Mouse (Mus musculus): ENCODE measurements around the gene Mt1. TPM values are rescaled to one million over a fixed set of nuclear protein-coding genes. Genes with fewer than 3 reads are reported as not detected.

Mt1 gene
- total RNA-seq, 2 experiments from 2014 or later: 63.7 to 91.7 TPM

DNA sequence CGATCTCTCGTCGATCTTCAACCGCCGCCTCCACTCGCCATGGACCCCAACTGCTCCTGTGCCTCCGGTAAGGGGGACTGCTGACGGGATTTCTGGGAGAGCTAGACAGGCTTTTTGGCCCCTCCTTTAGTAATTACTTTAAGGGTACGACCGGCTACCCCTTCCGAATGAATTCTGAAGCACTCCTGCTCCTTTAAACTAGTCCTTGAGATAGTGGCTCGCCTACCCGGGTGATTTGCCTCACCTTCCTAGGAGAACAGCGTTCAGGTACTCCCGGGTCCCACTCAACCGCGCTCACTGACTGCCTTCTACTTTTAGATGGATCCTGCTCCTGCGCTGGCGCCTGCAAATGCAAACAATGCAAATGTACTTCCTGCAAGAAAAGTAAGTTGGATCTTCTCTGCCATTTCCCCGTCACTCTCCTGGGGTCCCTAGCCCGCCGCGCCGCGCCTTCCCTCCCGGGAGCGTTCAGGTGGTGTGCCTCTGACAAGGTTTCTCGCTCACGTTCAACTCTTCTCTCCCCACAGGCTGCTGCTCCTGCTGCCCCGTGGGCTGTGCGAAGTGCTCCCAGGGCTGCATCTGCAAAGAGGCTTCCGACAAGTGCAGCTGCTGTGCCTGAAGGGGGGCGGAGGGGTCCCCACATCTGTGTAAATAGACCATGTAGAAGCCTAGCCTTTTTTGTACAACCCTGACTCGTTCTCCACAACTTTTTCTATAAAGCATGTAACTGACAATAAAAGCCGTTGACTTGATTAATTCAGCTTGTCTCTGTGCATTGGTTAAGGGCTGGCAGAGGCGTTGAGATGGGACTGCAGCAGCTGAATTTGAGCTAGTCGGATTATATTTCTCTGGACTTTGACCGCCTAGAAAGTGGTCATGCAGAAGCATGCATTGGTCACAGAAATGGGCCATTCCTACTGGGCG lies 5.8 kb upstream of the Mt1 start:
- no peak for DNase-seq

DNA sequence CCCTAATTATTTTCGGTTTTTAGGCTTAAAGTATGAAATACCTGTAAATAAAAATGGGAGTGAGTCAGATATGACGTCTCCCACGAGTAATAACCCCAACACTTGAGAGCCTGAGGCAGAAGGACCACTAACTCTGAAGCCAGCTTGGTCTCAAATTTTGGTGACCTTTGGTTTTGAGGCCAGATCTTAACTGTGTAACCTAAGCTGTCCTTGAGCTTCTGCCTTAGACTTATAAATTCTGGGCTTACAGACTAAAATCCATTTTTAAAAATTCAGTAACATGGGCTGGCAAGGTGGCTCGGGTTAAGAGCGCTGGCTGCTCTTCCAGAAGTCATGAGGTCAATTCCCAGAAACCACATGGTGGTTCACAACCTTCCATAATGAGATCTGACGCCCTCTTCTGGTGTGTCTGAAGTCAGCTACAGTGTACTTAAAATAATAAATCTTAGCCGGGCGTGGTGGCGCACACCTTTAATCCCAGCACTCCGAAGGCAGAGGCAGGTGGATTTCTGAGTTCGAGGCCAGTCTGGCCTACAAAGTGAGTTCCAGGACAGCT lies 5.0 kb upstream of the Mt1 start:
- no peak for DNase-seq

DNA sequence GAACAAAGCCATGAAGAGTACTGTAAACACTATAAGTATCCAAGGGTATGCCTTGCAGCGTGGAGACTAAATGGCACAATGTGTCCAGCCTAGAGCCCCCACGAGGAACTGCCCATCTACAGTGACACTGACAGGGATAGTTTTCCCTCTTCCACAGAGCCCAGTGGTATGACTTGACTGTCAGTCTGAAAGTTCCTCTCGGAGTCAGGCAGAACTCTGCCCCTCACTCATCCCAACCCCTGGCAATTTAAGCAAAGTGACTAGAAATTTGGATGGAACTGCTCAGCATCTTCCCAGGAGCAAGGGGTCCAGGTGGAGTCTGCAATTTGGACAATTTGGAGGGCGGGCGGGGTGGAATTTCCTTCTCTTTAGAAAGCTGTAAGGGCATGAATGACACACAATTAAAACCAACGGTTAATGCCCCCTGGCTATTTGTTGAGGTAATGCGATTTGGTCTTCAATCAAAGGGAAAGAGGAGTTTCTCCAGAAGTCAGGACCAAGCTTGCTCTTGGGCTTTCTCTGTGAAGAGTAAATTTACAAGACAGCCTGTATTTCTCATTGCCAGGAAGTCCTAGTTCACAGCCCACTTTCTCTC lies 4.2 kb upstream of the Mt1 start:
- DNase-seq: no peak

DNA sequence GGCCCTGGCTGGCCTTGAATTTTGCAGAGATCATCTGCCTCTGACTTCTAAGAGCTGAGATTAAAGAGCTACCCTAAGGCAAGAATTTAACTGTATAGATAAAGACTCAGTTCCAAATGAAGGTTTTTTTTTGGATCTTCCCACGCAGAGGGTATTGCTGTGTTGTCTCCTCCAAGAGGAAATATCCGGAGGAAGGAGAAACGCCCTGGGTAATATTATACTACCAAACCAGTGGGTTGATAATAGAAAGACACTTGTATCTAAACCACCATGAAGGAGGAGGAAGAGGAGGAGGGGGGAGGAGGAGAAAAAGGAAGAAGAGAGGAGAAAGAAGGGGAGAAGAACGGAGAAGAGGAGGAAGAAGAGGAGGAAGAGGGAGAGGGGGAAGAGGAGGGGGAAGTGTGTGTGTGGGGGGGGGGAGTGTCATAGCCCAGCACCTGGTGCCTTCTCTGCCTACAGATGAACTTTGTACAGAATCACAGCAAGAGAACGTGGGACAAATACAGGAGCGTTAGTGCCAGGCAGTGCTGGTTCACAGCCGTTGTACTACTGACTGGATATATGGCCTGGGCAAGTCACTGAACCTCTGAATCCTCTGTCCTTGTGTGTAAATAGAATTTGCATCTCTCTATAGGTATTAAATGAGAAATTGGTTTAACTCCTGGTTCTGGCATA lies 1.0 kb upstream of the Mt1 start:
- DNase-seq: no peak

DNA sequence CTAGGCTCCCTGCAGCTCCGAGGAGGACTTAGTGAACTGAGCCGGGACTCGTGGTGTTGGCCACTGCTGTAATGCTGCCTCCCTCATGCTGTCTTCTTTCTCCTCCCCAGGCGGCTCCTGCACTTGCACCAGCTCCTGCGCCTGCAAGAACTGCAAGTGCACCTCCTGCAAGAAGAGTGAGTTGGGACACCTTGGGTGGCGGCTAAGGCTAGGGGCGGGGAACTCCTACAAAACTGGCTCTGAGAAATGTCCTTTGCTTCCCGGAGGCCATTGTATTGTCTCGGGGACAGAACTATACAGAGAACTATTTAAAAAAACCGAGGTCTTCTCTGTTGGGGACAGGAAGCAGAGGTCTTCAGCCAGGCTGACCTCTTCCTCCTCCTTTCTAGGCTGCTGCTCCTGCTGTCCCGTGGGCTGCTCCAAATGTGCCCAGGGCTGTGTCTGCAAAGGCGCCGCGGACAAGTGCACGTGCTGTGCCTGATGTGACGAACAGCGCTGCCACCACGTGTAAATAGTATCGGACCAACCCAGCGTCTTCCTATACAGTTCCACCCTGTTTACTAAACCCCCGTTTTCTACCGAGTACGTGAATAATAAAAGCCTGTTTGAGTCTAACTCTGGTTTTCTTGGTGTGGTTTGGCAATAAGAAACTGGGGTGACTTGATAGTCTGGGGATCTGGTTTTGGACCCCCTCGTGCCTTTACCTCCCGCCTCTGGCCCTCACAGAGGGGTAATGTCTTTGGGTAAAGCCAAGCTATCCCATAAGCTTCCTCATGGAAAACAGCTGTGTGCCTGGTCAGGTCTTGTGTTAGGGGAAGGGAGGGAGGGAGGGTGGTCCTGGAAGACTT lies 1.1 kb downstream of the Mt1 start:
- DNase-seq: no peak

DNA sequence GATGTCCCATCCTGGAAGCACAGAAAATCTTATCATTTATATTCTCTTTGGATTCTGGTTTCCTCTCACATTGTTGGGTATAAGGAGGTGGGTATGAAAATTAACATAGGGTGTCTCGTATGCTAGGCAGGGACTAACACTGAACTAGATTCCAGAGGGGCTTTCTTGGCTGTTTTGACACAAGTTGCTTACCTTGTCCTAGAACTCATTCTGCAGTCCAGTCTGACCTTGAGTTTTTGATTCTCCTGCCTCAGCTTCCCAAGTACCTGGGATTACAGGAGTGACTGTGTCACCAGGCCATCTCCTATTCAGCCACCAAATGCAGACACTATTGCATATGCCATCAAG lies 1.7 kb downstream of the Mt1 start:
- no peak for DNase-seq

DNA sequence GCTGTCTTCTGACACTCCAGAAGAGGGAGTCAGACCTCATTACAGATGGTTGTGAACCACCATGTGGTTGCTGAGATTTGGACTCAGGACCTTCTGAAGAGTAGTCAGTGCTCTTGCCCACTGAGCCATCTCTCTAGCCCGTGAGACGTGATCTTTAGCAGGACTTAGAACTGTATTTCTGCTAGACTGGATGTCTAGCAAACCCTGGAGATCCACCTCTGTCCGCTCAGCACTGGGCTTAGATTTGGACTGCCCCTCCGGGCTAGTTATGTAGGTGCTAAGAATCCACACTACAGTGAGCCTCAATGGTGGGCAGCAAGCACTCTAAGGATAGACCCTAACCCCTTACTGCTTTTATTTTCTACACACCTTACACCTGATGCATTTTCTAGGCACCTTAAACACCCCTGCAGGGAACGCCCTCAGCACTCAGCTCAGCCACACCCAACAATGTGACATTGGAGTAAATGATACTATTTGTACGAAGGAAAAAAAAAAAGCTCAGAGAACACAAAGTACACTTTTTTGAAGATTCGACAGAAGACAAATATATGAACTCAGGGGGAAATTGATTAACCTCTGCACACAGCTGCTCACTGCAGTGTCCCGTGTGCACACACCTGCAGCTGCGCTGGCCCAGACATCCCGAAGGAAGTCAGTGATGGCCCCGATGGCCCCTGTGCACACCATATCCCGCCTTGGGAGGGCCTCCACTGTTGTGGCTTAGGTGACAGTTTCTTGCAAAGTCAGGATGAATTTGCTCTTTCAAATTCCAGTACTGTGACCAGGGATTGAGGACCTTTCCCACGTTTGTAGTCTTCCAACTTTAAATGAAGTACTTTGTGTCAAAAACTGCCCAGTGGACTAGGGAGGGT lies 3.4 kb downstream of the Mt1 start:
- no peak for DNase-seq

DNA sequence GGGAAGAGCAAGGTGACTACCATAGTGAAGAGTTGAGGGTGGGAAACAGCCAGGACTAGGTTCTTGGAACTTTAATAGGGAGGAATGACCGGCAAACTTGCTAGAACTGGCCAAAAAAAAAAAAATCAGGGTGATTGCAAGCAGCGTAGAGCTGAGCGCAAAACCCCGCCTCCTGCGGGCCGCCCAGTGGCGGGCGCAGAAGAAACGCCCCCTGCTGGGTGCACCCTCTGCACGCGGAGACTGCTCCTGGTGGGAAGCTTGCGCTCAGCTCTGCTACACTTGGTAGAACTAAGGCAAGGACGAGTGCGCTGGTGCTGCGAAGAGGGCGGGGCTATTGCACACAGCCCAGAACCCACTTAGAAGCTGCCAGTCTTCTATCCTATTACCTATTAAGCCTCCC lies 4.2 kb downstream of the Mt1 start:
- peak; percentile 81 for DNase-seq

DNA sequence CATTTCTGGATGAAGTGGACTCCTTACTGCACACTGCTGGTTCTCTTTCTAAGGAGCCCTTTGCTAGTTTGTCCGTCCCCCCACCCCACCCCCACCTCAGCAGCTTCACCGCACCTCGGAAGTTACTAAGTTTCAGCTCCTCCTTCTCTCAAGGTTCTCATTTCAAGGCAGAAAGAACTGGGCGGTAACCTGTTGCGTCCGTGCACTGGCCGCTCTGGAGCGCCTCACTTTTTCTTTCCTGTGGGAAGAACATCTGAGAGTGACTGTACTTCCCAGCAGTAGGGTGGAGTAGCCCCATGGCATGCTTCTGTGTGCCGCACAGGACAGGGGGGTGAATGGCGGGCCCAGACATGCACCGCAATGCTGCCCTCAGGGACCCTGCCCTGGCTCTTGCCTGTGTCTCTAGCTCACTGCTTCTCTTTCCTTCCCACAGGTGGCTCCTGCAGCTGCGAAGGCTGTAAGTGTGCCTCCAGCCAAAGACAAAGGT lies 5.5 kb downstream of the Mt1 start:
- DNase-seq: no peak

DNA sequence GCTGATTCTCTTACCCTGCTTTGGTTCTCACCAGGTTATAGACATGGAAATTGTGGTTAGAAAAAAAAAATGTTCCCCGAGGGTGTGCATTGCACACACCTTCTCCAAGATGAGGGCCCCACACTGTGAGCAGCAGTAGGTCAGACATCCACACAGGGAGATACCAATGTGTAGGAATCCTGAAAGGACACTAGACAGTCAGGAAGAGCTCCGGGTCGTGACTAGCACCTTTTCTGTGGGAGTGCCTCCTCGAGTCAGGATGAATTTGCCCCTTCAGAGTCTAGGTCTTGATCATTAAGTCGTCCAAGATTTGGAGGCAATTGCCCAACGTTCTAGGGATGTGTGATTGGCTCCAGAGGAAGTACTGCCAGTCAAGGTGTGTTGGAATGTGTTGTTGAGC lies 6.9 kb downstream of the Mt1 start:
- DNase-seq: no peak

DNA sequence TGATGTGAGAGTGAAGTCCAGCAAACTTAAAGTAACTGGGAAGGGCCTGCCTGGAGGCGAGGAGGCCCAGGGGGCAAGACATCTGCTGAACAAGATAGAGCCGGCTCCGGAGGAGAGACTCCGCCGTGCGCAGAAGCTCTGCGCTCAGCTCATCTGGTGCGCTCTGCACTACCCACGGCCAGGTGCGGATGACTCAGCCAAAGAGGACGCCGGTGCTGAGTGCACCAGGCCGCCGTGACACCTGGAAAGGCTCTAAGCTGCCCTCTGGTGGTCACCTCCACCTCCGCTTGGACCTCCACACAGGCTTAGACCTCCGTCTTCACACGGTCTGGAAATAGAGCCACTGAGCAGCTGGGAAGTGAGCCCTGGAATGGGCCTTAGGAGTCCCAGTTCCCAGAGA lies 7.7 kb downstream of the Mt1 start:
- peak; percentile 71 for DNase-seq

DNA sequence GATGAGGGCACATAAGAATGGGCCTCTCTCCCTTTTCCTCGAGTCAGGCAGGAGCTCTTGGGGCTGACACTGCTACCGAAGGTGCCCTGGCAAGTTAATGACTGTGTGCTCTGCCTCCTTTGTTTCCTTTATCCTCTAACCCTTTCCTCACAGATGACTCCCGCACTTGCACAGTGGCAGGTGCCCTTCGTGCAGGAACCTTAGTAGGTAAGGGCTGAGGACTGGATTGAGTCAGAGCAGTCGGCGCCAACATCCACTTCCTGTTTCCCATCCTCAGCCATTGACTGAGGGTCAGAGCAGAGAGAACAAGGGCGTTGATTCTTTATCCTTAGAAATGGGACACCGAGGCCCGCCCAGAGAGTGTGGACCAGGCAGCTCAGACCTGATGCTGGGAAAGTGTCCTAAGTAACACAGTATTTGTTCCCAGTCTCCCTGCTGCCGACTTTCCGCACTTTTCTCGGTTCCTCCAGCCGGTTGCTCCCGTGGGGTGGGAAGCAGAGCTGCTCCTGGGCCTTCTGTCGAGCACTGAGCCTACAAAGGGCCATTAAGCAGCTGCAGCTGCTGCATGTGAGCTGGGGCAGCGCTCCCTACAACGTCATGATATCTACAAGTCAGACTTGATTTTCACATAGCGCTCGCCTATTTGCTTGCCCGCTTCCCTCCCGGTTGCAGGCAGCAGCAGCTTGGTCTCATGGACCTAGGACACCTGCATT lies 8.6 kb downstream of the Mt1 start:
- no peak for DNase-seq

DNA sequence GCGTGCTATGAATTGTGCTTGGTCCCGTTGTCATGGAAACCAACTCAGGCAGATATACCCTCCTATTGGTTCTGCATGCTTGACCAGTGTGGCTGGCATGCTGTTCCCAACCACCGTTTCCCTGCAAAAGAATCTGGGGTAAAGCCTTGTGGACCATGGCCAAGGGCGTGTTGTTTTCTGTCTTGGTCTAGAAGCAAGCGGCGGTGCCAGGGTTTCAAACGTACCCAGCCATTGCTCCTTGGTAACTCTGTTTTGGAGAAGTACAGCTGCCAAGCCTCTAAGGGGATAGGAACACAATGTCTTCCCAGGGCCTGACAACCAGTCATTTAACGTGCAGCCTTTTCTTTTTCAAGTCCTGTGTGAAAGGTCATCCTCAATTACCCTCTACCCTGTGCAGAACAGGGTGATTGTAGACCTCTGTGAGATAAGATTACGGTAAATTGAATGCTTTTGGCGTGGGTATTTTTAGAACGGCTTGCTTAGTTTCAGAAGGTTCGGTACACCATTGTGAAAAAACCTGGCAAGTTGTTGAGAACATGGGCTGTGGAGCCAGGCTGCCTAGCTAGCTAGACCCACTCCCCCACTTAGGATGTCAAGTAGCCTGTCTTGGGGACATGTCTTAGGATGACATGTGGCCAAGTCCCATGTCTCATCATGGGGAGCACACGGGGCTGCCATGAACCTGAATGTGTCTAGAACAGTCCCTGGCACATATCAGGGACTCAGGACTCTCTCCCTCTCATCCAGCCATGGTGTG lies 10.6 kb downstream of the Mt1 start:
- peak; percentile 39 for DNase-seq

DNA sequence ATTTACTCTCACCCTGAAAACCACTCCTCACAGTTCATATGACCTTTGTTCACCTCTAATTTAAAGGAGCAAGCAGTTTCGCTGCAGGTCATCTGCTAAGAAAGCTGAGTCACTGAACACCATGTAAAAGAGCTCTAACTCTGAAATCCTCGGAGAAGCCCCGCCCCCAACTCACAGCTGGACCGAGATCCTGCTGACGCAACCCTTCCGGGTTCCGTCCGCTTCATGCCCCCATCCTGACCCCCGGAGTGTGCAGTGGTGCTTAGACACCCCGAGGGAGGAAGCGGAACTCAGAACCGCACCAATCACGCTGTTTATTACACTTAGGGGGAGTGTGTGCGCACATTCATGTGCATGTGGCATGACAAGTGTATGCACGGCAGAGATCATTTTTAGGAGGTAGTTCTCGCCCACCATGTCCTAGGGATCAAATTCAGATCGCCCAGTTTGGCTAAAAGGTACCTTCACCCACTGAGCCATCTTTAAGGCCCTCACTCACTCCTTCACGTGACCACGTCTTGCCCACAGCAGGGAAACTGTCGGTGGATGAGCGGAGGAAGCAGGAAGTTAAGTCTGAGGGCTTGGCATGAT lies 12.3 kb downstream of the Mt1 start:
- peak; percentile 67 for DNase-seq

DNA sequence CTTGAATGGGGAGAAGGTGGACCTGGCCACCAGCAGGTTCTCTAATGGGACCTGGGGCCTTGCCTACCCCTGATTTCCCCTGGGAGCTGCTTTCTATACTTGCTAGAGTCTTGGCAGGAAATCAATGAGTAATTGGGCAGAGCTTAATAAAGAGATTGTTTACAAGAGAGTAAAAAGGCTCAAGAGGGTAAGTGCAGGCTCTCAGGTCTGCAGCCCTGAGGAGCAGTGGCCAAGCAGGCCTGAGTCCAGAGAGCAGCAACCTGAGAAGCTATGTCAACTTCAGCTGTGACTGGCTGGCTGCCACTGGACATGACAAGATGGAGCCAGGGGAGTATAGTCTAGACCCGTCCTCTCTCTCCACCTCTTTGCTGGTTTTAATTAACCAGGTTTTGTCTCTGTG lies 14.0 kb downstream of the Mt1 start:
- peak; percentile 55 for DNase-seq

DNA sequence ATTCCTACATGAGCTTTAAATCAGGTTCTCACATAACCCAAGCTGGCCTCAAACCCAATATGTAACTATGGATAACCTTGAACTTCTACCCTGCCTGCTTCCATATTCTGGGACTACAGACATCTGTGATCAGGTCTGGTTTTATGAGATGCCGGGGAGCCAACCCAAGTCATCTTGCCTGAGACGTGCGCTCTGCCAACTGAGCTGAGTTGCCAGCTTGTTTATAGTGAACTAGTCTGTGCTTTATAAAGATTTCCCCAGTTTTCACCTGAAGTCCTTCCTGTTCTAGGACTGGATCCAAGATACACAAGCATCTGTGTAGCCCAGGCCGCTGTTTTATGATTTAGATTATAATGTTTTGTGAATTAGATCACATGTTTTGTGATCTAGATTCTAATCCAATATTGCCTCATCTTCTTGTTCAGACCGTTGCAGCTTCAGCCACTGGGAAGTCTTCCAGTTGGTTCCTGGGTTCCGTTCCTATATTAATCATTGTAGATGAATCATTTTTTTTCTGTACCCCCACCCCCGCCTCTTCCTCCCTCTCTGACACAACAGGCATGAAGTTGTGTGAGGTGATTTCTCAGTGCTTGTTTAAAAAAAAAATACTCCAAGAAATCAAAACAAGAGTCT lies 15.8 kb downstream of the Mt1 start:
- peak; percentile 42 for DNase-seq

DNA sequence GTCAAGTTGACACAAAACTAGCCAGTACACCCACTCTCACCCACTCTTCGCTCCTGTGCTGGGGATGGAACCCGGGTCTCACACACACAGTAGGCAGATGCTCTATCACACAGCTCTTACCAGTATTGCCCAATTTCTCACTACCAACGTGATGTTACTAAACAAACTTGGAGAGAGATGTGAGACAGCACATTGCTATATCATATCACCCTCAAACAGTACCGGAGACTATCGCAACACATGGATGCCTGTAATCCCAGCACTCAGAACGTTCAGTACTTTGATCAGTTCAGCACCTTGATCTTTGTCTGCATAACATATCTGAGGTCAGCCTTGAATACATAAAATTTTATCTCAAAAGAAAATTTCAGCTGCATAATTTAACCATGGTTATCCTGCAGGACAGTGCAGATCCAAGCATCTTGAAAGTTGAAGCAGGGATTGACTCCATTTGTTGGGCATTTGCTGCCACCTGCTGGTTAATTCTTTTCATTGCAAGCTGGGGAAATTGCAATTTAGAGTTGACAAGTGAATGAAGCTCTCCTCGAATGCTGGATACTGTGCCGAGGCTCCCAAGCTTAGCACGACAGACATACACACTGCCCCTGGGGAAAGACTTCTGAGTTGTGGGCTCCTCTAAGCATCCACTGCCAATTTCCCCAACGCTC lies 20.5 kb downstream of the Mt1 start:
- peak; percentile 36 for DNase-seq

DNA sequence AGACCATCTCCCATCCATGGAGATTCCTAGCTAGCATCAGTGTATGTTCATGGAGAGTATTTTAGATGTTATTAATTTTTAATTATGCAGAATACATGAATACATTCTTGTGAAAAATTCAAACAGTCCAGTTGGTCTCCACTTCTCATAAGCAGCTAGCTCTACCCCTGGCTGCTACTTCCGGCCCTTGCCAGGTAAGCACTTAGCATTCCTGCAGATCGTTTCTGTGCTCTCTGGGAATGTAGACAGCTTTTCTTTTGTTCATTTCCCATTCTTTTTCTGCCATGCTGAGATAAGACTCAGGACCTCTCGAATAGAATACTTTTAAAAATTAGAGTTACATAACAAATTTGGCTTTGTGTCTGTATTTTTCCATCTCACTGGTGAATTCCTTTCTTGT lies 25.2 kb downstream of the Mt1 start:
- DNase-seq: no peak
